Mouse (Mus musculus) kidney, adult 18-20 months (tissue): ENCODE data around the gene Kiss1r.

Experiments
- DNase-seq: peaks from one replicate; pipeline ENCODE4 v3.0.0; 2021

The Kiss1r gene

DNA sequence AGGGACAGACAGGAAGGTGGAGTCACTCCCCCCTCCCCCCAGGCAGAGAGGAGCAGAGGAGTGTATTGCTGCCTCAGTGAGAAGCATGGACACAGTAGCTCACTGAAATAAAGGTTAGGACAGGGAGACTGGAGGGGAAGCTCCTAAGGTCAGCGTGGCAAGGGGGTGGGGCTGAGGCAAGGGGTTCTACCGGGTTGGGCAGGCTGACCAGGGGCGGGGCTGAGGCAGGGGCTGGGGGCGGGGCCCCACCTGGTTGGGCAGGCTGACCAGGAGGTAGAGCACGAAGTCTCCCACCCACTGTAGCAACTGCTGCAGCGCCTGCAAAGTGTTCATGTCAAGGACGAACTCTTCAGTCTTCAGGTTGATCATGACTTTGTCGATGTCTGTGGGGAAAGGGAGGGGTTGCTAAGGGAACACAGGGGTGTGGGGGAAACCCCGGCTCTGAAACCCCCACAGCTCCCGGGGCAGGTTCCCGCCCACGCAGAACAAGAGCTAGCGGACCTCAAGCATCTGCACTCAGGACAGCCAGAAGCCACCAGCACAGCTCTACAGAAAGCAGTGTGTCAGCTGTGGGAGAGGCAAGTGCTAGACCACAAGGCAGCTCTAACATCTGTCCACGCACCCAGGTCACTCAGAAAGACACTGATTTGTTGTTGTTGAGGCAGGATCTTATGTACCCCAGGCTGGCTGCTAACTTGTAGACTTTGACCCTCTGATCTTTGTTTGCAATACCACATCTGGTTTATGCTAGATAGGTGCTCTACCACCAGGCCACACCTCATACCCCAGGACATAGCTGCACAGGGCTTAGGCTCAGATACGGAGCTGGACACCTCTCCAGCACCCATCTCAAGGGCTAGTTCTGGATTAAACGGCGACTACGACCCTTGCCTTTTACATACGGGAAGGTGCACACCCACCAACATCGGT lies 19.2 kb upstream of the Kiss1r start:
- DNase-seq, result peak; percentile 25

DNA sequence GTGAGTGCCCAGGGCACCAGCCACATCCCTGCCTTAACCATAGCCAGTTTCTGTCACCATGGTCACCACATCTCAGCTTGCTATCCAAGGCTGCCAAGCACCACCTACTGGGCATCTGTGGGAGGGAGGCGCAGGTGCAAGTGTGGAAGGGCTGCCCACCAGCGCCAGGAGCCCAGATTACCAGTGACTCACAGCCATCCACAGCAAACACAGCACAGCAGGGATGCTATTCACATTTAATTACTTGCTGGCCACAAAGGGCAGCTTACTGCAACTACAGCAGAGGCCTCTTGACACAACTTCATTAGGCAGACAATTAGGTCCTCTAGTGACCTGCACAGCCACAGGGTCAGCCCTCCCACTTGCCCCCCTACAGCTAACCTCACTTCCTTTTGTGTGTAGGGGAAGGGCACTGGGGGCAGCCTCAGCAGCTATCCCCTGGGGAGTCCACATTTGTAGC lies 15.8 kb upstream of the Kiss1r start:
- DNase-seq, result no peak

DNA sequence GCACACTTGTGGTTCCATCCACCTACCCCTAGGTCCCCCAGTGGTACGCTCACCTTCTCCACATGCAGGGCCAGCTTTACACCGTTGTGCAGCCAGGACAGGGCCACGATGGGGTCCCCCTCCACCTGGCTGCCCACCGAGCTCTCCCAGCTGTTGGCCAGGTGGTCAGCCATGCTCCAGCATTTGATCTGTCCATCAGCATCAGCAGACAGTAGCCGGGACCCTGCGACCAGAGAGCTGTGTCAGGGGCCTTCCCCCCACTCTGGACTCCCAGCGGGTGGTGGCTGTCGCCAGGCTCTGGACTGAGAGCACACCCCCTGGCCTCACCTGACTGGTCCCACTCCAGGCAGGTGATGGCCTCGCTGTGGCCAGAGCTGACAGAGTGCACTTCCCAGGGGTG lies 10.1 kb upstream of the Kiss1r start:
- DNase-seq, result no peak

DNA sequence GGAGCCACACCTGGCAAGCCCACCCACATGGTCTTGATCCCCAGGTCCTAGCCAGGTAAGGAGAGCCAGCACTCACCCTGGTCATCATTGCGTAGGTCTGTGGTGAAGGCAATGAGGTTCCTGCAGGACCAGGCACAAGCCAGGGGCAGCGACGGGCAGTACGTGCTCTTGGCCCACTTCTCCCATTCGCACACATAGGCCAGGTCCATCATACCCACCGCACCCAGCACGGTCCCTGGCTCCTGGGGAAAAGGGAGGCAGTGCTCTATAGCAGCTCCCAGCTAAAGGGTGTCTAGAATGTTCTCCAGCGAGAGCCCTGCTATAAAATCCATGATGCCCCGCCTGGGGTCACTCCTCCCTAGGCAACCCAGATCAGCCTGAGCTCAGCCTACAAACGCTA lies 9.4 kb upstream of the Kiss1r start:
- no peak for DNase-seq

DNA sequence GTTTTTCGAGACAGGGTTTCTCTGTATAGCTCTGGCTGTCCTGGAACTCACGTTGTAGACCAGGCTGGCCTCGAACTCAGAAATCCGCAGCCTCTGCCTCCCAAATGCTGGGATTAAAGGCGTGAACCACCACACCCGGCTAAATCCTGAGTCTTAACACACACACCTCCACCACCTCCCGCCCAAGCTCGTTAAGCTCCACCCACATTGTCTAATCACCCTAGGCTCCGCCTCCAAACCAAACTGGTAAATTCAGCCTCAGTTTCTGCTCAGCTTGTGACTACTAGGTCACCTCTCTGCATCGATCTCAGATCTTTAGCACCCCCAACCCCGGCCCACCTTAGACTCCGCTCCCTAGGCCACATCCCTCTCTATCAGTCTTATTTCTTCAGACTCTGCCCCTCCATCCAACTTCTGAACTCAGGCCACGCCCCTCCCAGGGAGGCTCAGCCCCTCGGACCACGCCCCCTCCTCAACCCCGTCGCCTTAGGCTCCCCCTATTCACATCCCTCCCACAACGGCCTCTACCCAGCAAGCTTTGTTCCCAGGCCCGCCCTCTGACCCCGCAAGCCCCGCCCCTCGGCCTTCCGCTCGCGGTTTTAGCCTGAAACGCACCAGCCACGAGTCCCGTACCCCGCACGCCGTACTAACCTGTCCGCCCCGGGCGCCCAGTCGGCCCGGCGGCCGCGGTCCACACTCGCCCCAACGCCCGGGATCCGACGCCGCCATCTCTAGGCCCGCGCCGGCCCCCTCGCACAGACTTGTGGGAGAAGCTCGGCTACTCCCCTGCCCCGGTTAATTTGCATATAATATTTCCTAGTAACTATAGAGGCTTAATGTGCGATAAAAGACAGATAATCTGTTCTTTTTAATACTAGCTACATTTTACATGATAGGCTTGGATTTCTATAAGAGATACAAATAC lies 8.3 kb upstream of the Kiss1r start, which contains the start of gene Med16:
Med16 (minus strand) TSS at position 757 of the 925 bp plus-strand sequence.
- peak; percentile 98 for DNase-seq

DNA sequence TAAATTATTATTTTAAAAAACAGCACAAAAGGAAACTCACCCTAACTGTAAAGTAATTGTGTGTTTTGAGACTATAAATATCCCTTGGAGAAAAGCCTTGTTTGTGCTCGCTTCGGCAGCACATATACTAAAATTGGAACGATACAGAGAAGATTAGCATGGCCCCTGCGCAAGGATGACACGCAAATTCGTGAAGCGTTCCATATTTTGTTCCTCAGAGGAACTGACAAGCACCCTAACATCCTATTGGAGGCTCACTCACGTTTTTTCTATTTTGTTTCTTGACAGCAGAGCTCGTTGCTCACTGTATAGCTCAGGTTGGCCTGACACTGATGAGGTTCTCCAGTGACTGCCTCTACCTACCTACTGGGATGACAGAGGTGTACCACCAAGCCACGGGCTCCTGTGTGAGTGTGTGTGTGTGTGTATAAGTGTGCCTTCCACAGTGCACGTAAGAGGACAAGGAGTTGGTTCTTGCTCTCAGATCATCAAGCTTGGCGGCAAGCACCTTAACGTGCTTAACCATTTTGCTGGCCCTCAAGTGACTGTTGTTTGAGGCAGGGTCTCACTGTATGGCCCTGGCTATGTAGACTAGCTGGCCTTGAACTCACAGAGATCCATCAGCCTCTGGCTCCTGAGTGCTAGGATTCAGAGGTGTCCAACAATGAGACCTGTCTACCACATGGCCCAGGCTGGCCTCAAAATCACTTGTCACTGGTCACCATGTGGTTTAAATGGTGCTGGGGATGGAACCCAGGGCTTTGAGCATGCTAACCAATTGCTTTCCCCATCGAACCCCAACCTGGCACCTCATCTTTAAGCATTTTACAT lies 7.5 kb upstream of the Kiss1r start:
- peak; percentile 64 for DNase-seq

DNA sequence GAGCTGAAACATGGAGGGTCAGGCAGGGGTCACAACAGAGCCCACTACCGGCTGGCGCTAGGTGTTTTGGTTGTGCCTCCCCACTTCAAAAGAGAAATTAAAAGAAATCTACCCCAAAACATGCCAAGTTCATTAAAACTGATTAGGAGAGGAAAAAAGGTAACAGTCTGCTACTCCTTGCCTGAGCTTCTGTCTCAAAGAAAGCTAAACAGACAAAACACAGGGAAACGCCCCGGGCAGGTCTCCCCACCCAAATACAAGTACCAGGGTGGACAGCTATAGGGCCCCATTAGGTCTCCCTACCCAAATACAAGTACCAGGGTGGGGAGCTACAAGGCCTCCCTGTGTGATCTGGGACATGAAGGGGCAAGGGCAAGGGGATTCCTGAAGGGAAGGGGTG lies 6.2 kb upstream of the Kiss1r start, which contains the start of gene Gm26602:
Gm26602 (plus strand) TSS at position 301 of the 400 bp plus-strand sequence.
- no peak for DNase-seq

DNA sequence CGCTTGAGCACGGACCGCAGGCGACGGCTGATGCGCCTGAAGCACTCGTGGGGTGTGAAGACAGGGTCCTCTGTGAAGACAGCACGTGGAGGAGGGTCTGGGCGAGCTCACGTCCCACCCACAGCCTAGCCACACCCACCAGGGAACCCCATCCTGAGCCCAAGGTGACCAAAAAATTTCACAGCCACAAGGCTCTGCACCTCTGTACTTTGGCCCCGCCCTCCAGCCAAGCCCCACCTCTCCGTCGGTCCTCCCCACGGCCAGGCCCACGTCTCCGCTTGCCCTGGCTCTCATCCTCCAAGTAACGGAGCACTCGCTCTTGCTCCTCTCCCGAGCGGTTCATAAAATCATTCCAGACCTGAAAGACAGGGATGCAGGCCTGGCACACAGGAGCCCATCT lies 4.4 kb upstream of the Kiss1r start:
- no peak for DNase-seq

DNA sequence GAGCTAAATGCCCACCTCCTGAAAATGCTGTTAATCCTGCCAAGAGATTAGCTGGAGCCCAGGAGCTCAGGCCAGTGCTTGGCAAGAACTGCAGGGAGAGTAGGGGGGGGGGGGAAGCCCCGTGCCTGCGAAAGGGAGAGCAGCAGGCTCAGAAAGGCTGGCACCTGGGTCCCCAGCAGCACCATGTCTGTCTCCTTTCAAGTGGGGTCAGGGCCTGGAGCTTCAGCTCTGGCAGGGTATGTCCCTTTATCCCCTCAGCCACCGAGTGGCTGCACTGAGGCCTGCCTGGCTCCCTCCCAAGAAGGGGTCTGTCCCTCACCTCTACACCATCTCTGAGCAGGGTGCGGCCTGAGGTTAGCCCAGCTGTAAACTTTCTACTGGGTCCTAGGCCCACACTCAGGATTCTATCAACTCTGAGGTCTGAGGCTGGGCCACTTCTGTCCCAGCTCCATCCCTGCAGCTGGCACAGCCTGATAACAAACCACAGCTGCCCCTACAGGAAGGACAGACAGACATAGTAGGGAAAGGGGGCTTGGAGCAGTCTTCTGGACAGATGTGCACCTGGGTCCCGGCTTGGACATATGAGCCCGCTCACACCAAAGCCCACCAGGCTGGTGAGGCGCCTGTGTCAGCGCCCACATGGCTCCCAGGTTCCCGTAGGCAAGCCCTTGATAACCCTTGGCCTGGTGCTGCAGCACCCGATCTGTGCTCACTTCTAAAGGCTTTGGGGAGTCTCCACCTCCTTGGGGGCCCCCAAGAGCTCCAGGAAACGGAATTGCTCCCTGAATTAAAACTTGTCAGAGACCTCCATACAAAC lies 2.4 kb upstream of the Kiss1r start:
- DNase-seq, result no peak

DNA sequence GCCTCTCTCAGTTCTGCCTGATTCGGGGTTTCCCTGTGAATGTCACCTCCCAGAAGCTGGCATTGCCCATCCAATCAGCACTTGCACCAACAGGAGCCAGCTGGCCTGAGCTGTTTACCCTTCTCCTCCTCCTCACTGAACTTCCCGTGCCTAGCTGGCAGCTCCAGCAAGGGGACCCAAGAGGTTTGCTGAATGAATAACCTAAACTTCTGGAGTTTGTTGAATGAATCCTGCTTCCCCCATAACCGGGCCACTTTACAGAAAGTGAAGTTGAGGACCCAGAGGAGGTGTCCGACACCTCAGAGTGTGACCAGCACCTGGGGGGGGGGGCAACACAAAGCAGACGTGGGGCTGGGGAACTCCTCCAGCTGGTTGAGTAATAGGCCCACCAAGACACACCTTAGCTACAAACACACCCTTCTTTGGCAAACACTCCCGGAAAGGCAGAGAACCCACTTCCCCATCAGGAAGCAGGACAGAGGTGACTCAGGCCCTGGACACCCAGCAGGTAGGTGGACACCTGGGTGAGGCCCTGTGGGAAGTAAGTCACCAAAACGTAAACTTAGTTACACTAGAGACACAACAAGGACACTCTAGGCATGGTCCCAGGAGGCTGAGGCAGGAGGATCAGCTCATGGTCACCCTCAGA lies 1.7 kb upstream of the Kiss1r start:
- no peak for DNase-seq

DNA sequence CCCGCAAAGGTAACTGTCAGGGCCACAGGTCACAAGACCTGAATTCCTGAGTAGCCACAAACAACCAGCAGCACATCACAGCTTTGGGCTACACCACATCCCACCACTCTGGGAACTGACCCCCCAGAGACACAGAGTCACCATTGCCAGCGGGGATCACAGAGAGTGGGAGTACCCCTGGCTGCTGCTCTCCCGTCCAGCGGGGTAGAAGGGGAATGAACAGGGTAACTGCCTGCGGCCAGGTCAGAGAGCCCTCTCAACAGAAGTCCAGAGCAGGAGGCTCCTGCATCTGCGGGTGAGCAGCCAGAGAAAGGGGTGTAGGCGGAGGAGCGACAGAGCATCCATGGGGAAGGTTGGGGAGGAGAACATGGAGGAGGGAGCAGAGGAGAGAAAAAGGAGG lies 690 bp upstream of the Kiss1r start:
- no peak for DNase-seq

DNA sequence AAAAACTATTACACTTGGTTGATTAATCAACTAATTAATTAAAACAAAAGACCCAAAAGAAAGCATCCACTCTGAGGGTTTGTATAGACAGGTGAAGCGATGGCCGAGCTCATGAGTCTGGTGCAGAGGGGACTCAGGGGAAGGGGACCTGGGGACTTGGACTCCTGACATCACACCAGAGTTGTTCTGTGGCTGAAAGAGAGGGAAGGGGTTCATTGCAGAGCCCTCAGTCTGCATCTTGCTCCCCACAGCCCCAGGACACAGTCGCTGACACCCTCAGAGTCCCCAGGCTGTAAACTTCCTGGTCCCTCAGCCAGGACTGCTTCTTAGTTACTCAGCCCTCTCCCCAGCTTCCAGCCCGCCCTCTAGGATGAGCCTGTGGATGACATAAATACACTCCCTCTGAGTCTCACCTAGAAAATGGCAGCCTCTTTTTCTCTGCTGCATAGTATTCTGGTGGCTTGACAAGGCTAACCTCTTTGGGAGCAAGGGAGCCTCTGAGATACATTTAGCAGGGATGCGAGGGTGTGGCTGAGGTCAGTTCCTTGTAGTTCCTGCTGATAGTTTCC lies 845 bp downstream of the Kiss1r start:
- no peak for DNase-seq

DNA sequence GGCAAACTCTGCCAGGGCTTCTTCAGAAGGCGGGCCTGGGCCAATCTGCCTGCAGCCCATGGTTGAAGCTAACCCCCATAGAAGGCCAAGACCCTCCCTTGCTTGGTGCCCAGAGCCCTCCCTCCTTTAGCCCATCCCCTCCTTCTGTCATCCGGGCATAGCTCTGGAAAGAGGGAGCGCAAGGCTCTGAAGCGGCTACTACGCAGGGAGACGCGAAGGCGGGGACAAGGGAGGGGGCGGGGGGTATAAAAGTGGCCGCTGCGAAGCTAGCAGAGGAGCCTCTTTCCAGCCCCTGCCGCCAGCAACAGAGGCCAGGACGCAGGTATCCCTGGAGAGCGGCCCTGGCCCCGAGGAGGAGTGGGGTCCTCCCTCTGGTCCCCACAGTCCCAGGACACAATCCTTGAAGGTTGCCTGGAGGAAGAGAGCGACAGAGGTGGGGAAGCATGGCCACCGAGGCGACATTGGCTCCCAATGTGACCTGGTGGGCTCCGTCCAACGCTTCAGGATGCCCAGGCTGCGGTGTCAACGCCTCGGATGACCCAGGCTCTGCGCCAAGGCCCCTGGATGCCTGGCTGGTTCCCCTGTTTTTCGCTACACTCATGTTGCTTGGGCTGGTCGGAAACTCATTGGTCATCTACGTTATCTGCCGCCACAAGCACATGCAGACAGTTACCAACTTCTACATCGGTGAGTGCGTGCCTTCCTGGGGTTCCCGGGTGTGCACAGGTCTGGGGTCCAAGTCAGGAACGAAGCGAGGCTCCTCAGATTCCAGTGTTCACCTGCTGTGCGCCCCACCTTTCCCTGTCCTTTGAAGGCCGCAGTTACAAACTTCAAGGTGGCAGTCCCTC lies 1.7 kb downstream of the Kiss1r start:
- no peak for DNase-seq

DNA sequence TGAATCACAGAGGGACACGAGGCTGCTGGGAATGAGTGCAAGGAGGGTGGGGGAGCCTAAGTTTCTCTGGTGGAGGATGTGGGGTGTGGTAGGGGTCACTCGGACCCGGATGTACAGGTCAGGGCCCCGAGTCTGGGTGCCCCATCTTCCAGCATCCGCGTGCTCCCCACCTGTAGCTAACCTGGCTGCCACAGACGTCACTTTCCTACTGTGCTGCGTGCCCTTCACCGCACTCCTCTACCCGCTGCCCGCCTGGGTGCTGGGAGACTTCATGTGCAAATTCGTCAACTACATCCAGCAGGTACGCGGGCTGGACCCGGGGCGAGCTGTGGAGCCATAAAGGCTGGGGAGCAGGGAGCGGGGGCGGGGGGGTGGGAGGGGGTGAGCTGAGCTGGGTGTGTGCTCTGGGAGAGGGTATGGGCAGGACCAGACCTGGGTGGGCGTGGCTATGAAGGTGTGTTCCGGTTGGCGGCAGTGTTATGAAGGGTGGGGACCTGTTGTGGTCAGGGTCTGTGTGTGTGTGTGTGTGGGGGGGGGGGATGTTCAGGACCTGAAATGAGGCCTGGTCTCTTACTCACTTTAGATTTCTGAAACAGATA lies 2.6 kb downstream of the Kiss1r start:
- DNase-seq, result no peak

DNA sequence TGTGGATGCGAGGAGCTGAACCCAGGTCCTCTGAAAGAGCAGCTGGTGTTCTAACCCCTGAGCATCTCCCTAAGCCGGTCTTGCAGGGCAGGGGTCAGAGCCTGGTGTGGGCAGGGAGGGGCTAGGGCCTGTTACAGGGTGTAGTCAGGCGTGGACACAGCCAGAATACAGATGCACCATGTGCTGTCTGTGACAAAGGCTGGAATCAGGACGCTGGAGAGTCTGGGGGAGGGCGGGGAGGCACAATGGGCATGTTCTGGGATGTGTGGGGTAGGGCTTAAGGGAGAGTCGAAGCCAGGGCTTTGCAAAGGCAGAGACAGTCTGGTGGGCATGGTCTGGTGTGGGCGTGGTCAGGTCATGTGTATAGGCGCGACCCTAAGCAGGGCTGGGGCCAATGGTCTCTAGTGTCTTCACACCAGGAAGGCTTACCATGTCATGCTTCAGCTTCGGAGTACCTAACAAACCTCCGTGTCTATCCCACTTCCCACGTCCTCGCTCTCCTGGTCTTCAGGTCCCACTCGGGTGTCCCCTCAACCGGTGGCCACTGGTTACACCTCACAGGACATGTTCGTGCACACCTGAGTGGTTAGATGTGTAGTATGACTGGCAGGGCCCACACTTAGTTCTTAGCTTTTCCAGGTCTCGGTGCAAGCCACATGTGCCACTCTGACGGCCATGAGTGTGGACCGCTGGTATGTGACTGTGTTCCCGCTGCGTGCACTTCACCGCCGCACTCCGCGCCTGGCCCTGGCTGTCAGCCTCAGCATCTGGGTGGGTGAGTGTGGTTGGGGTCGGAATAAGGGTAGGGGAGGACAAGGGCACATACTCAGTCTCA lies 3.5 kb downstream of the Kiss1r start:
- DNase-seq, result no peak

DNA sequence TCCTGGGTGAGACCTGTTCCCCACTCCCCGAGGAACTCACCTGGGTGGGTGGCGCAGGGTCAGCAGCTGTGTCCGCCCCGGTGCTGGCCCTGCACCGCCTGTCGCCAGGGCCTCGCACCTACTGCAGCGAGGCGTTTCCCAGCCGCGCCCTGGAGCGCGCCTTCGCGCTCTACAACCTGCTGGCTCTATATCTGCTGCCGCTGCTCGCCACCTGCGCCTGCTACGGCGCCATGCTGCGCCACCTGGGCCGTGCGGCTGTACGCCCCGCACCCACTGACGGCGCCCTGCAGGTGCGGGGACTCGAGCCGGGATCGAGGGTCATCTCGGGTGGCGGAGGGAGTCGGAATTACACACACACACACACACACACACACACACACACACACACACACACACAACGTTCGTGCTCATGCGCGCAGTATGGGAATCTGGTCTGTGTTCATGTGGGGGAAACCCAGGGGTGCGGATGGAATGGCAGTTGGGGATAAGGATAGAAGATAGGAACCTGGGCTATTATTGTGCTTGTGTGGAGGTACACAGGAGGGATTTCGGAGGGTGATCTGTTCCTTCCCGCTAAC lies 4.3 kb downstream of the Kiss1r start, which contains the start of gene R3hdm4:
R3hdm4 (minus strand) TSS at position 251 of the 578 bp plus-strand sequence.
- DNase-seq, result no peak

DNA sequence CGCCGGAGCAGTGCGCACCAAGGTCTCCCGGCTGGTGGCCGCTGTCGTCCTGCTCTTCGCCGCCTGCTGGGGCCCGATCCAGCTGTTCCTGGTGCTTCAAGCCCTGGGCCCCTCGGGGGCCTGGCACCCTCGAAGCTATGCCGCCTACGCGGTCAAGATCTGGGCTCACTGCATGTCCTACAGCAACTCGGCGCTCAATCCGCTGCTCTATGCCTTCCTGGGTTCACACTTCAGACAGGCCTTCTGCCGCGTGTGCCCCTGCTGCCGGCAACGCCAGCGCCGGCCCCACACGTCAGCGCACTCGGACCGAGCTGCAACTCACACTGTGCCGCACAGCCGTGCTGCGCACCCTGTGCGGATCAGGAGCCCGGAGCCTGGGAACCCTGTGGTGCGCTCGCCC lies 4.8 kb downstream of the Kiss1r start:
- no peak for DNase-seq
